Mouse (Mus musculus) olfactory bulb, adult 2 months (tissue): ENCODE measurements around the gene Auts2.

Source experiments
- CTCF ChIP-seq: fragments of 200-500 bp; IDR thresholded peaks from 2 replicates; pipeline ENCODE4 v1.5.1; 2012; ENCODE audit warnings: low read depth, mild to moderate bottlenecking, low read length, moderate library complexity; ENCODE audit not compliant: insufficient read depth
- POLR2A ChIP-seq: fragments of 200-500 bp; IDR thresholded peaks from 2 replicates; pipeline ENCODE4 v1.6.1; 2012; ENCODE audit warnings: mild to moderate bottlenecking, low read depth, low read length, moderate library complexity; ENCODE audit not compliant: insufficient read depth

DNA sequence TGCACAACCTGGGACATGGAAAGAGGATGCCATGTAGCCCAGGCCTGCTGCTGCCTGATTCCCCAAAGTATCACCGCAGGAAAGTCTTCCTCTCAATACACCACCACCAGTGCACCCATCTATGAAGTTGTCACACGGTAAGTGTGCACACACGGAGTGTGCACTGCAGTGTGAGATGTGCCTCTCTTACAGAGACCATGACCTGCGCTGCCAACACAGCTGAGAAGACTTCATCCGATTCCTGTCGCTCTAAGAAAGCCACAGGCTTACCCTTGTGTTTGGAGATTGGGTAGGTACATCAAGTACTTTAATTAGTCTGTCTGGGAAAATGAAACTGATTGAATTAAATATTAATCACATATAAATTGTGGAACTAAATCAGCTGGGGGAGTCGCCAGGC is 878.5 kb downstream of the Auts2 start:
- no peak for TF ChIP-seq CTCF
- TF ChIP-seq POLR2A: no peak
